Mouse (Mus musculus) brain, adult 10 weeks (tissue): ENCODE measurements around the gene Nudt15. TPM values are rescaled to one million over a fixed set of nuclear protein-coding genes. Genes with fewer than 3 reads are reported as not detected.

Experiments
- polyA plus RNA-seq: library from polyadenylated mRNA; stranded (reverse); fragments of 350-450 nt; fragmentation: Illumina TruSeq; extraction: RNeasy Lipid Tissue Mini Kit (QIAGEN cat#74804); gene quantifications from one replicate; pipeline ENCODE4 v1.2.3, GENCODE M21; 2015; ENCODE audit warnings: low read depth, low replicate concordance

Gene Nudt15
- polyA plus RNA-seq, result 4.2 TPM

DNA sequence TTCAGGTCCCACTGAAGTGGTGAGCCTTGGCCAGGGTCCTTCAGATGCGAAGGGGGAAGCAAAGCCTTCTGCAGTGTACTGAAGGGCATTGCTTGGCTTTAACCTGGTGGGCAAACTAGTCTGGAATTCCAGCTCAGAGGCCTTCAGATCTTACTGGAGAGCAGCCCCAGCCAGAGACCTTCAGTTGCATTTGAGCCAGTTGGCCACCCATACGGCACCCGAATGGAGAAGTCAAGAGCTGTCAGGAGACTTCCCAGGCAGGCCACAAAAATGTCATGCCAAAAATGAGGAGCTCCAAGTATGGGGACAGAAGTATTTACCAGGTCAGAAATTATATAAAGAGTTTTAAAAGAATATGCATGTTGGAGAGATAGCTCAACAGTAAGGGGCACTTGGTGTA lies at the start of gene Nudt15:
TSS of gene Nudt15 (minus strand) at position 192 of the 400 bp plus-strand sequence.

GRCm38 (mm10) chr14:73524766-73525448 lies 23.1 kb downstream of the Nudt15 start, which contains the start of gene Sucla2:
TSS of gene Sucla2 (plus strand) at chr14:73525319.

DNA sequence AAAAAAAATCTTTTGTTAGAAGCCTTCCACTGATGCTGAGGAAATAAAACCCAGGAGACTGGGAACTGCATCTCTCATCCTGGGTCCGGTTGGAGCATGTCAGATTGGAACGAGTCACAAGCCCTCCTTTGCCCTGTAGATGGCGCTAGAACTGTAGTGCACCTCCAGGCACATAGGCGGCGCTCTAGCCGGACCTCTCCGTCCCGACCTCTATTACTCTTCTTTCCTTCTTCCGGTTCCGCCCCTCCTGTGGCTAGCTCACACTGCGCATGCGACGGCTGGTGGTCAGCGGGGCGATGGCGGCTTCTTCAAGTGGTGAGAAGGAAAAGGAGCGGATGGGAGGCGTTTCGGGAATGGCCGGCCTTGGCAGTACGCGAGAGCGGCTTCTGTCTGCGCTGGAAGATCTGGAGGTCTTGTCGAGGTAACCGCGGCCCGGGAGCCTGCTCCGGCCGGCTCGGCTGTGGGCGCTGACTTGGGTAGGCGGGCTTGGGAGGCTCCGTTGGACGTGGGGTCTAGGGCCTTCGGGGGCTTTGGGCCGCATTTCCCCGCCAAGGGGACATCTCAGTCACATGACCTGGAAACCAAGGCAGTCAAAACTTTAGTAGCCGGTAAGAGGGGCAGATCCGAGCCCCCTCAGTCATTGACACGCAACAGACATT lies 38.1 kb downstream of the Nudt15 start, which contains the start of gene Med4:
TSS of gene Med4 (plus strand) at position 261 of the 659 bp plus-strand sequence.

Other genes with a start within 250 kb of the Nudt15 start
- gene Rb1, start 222.4 kb downstream of the Nudt15 start, polyA plus RNA-seq, result 23.0 TPM
- gene Itm2b, start 163.0 kb downstream of the Nudt15 start, polyA plus RNA-seq, result 1,162 TPM
- 37.7 TPM for gene Med4, start 38.2 kb downstream of the Nudt15 start, polyA plus RNA-seq
- gene Sucla2, start 22.9 kb downstream of the Nudt15 start, polyA plus RNA-seq, result 190 TPM
- gene Gm21750, start 113.0 kb upstream of the Nudt15 start, polyA plus RNA-seq, result not detected